Mouse (Mus musculus): ENCODE measurements around the gene Hist1h3f.

Gene Hist1h3f

DNA sequence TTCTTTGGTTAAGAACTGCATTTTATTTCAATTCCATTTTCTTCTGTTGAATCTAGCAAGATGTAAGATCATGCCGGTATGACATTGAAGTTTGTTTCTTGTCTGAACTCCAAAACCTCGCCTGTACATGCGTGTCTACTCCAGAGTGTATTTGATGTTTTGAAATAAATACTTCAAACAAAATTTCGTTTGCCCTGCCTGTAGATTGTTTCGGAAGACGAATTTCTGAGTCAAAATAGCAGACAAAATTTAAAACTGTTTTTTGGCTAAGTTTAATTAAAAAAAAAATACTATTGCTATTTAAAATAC, 25.6 kb upstream of the Hist1h3f start:
- no peak for DNase-seq (ENCODE audit: low spot score)

GRCm38 (mm10) chr13:23518885-23519284, 25.0 kb upstream of the Hist1h3f start:
- DNase-seq (ENCODE audit: low spot score), result peak; percentile 86

DNA sequence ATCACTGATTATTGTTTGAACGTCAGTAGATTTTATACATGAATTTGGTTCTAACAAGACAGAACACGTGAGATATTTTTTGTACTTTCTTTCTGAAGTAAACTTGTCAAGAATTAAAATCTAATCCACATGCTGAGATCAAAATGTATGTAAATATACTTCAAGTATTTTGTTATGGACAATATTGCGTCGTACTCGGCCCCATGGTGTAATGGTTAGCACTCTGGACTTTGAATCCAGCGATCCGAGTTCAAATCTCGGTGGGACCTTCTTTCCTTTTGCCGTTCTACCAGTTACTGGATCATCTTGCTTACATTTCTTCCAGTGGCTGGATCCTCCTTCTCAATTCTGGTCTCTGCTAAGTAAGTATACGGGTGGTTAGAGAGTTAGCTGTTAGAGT, 24.4 kb upstream of the Hist1h3f start:
- DNase-seq (ENCODE audit: low spot score), result peak; percentile 84

GRCm38 (mm10) chr13:23521703-23522102, 22.1 kb upstream of the Hist1h3f start:
- DNase-seq (ENCODE audit: low spot score), result peak; percentile 82

DNA sequence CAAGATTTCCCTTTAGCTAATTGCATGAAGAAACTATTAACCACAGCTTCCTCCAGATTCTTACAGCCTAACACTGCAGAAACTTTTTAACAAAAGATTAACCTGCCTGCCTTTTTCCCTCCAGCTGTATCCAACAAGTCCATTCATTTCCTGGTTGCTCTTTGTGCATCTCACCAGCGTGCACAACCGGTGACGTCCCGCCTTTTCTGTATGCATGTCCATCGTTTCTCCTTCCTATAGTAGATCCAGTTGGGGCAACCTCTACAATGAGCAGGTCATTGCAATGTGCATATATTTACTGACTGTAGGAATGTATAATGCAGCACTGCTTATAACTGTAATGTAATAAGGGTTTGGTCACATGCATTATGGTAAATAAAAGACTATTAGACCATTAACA, 19.9 kb upstream of the Hist1h3f start:
- DNase-seq (ENCODE audit: low spot score), result no peak

DNA sequence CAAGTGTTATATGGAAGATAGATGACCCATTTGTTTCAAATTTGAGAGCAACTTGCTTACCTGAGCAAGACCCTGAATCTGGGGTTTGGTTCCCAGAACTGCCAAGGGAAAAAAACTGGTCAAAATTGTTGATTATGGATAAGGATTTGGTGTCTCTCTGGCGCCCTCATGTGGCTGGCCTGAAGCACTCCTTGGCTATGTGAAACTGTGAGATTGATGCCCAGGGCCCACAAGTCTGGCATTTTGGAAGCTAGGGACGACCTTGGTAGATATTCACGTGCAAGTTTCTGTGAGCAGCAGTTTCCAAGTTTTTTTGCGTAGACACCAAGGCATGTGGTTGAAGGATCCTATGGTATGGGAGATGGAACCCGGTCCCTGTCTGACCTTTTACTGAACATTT, 19.2 kb upstream of the Hist1h3f start:
- DNase-seq (ENCODE audit: low spot score), result peak; percentile 69

- no peak for DNase-seq (ENCODE audit: low spot score)
Observed at GRCm38 (mm10) chr13:23525901-23526300, 18.0 kb upstream of the Hist1h3f start.

- peak; percentile 94 for DNase-seq (ENCODE audit: low spot score)
Observed at GRCm38 (mm10) chr13:23526312-23526711, 17.5 kb upstream of the Hist1h3f start.

GRCm38 (mm10) chr13:23529005-23529404, 14.8 kb upstream of the Hist1h3f start:
- DNase-seq (ENCODE audit: low spot score), result no peak

DNA sequence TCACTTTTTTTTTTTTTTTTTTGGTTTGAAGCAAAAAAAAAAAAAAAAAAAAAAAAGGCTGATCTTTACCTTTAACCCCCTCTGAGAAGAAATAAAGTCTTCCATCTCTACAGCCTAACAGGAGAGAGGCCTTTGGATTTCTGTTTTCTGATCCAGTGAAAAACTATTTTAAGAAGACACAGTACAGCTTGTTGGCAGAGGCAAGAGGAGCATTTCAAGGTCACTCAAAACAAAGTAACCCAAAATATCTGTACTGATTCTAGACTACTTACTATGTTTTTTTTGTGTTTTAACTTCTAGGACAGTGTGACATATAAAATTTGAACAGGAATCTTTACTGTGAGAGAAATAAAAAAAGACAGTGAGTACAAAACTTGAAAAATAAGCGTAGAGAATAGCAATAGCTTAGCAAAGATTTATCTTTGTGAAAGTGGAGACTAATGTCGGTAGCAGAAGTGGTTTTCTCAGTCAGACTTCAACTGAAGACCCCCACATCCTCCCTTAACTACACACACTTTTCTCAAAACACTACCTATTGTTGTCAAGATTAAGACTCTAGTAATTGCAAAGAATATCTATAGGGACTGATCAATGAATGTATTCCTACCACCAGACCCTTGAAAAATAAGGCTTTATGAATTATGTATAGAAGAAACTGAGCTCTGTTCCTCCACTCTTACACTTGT, 14.2 kb upstream of the Hist1h3f start:
- DNase-seq (ENCODE audit: low spot score), result no peak

DNA sequence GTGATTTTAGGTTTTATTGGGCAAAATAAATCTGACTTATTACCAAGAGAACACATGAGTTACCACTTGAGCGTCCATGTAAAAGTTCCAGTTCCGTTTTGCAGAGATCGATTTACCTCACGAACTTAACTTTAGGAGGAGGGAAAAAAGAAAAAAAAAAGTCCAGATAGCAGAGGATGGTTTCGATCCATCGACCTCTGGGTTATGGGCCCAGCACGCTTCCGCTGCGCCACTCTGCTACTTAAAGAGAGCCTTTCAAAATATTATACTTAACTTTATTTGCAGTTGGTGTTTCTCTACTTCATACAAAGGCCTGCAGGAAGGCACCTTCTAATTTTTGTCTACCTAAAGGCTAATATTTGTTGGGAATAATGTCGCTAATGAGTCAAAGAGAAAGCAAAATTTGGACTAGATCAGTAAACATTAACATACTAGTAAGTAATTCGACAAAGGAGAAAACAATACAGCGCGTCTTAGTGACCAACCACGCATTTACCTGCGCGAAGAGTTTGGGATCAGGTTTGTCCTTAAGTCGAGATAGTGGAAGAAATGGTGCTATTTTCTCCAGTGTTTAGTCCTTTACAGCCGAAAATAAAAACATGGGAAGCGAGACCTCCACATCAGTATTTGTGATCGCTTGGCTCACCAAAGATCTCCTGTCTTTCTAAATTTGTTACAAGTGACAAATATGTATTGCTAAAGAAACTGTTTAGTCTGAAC, 13.5 kb upstream of the Hist1h3f start:
- DNase-seq (ENCODE audit: low spot score), result peak; percentile 80

DNA sequence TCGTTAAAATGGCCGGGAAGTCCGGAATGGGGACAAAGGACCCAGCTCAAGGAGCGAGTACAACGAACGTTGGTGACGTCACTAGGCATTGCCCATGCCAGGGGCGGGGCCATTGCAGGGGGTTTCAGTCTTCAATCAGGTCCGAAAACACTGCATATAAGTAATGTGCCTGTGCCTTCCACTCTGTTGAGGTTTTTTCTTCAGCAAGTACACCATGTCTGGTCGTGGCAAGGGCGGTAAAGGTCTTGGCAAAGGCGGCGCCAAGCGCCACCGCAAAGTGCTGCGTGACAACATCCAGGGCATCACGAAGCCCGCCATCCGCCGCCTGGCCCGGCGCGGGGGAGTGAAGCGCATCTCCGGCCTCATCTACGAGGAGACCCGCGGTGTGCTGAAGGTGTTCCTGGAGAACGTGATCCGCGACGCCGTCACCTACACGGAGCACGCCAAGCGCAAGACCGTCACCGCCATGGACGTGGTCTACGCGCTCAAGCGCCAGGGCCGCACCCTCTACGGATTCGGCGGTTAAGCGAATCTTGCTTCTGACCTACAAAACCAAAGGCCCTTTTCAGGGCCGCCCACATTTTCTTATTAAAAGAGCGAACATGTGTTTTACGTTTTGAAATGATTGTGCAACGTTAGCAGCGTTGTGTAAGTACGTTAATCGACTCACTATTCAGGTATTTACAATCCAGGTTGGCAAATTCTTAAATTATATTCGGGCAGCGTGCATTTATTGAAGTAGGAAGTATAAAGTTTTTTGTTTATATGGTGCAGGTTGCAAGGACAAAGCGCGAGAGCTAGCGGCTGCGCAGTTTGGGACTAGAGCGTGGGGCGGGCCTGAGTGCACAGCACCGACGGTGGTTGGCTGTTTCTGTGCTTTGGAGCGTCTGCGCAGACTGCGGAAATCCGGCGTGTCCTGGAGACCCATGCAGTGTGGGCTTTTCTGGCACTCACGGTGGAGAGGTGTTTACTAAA, 12.7 kb upstream of the Hist1h3f start, which contains the start of gene Hist1h4h:
Gene Hist1h4h, plus strand, starts transcription at position 150 of the 975 bp plus-strand sequence.
- DNase-seq (ENCODE audit: low spot score), result peak; percentile 99

DNA sequence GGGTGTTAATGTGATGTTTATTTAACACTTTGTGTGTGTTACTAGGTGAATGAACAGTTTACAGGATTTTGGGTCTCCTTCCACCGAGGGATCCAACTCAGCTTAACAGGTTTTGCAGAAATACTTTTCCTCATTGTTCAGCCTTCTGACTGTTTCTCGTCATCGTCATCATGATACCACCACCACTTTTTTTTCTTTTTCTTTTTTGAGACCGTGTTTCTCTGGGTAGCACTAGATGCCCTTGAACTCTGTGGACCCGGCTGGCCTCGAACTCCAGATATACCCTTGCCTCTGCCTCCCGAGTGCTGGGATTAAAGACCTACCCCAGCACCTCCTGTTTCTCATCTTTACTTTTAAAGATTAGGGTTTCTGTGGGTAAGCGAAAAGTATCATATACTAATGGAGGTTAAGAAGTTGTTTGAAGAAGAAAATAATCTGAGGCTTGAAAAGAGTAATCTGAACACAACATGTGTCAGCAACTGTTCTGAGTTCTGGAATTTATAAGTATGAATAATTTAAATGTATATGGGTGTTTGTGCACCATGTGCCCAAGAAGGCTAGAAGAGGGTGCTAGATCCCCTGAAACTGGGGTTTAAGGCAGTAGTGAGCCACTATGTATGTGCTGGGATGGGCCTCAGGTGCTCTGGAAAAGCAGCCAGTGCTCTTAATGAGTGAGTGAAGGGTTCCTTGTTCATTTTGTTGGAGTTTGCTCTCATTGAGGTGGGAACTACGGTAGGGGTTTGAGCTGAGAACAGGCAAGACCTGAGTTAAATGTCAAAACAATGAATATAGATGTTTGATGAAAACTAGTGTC, 11.4 kb upstream of the Hist1h3f start:
- no peak for DNase-seq (ENCODE audit: low spot score)

DNA sequence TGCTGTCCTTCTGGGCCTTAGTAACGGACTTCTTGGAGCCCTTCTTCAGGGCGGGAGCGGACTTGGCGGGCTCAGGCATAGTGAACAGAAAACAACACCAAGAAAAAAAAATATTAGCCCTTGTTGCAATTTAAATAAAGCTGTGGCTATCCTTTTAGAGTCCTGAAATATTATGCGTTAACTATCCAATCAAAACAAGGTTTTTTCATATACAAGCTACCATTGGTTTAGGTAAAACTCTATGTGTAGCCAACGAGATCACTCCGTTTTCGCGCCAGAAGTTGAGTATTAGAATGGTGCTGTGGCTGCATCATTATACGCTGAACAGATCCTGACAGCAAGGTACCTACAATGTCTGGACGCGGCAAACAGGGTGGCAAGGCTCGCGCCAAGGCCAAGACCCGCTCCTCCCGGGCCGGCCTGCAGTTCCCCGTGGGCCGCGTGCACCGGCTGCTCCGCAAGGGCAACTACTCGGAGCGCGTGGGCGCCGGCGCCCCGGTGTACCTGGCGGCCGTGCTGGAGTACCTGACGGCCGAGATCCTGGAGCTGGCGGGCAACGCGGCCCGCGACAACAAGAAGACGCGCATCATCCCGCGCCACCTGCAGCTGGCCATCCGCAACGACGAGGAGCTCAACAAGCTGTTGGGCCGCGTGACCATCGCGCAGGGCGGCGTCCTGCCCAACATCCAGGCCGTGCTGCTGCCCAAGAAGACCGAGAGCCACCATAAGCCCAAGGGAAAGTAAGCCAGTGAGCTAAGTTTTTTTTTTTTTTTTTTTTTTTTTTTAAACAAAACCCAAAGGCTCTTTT, 10.1 kb upstream of the Hist1h3f start, which contains the start of gene Hist1h2af:
Gene Hist1h2af, plus strand, starts transcription at position 347 of the 808 bp plus-strand sequence.
- peak; percentile 73 for DNase-seq (ENCODE audit: low spot score)

- DNase-seq (ENCODE audit: low spot score), result no peak
Observed at GRCm38 (mm10) chr13:23534368-23535131, 9.3 kb upstream of the Hist1h3f start.

GRCm38 (mm10) chr13:23535137-23536075, 8.4 kb upstream of the Hist1h3f start, which contains the start of gene Hist1h3g:
Hist1h3g (plus strand) TSS chr13:23535422.
- peak; percentile 91 for DNase-seq (ENCODE audit: low spot score)

DNA sequence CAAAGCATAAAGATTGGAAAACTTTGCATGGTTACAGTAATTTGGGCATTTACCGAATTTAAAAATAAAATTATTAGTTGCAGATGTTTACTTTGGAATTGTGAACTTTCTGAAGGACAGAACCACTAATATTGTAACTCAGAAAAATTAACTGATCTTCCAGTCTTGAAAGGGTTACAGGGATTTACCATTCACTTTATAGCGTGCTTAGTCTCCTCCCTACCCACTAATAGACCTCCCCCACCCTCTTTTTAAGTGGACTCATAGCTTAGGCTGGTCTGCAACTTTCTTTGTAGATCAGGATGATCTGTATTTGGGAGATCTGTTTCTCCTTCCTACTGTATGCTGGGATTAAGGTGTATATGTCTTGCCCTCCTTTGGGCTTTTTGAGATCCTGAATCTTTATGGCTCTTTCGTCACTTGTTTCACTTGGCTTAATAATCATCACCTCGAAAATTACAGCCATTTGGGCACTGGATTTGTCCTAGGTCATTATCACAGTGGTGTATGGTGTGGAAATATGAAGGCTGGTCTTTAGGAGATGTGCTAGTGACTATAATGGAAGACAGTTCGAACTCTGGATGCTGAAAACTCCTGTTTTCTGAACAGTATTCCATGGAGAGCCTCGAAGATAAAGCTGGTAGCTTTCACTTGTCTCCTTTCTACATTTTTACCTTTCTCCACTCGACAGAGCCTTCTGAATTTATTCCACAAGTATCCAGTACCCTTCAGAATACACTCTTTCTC, 7.6 kb upstream of the Hist1h3f start:
- DNase-seq (ENCODE audit: low spot score), result no peak

Data from lung, postnatal 25 days (tissue).